Mouse (Mus musculus) adrenal gland, postnatal 14 days (tissue): ENCODE results near the gene Caap1. TPM values are rescaled to one million over a fixed set of nuclear protein-coding genes. Genes with fewer than 3 reads are reported as not detected.
A peak's percentile ranks its signal among the peaks of the same experiment; 100 is the strongest.

Source experiments
- DNase-seq: peaks from one replicate; pipeline ENCODE4 v3.0.0; 2021; ENCODE audit warnings: mixed read lengths
- long read RNA-seq, 2 experiments: library from polyadenylated mRNA; stranded (forward); transcript quantifications; one replicate each; pipeline ENCODE4 v2.0.0; 2021
- total RNA-seq: library from RNA; stranded (reverse); gene quantifications from 2 replicates; pipeline ENCODE4 v1.2.3, GENCODE M21; 2021

Caap1 gene
- total RNA-seq, result 10.0 TPM in 2 replicates
- long read RNA-seq, experiment 1, transcript Caap1-201 (6 exons, 2,107 nt), result major isoform, 20 of 24 reads
- long read RNA-seq, experiment 1, partial matches to known transcripts, result 1 of 24 reads
- long read RNA-seq, experiment 1, other reads (novel, unspliced or antisense), result 3 of 24 reads
- long read RNA-seq, experiment 2, transcript Caap1-201 (6 exons, 2,107 nt), result major isoform, 15 of 19 reads
- long read RNA-seq, experiment 2, partial matches to known transcripts, result 0 of 19 reads
- long read RNA-seq, experiment 2, other reads (novel, unspliced or antisense), result 4 of 19 reads

DNA sequence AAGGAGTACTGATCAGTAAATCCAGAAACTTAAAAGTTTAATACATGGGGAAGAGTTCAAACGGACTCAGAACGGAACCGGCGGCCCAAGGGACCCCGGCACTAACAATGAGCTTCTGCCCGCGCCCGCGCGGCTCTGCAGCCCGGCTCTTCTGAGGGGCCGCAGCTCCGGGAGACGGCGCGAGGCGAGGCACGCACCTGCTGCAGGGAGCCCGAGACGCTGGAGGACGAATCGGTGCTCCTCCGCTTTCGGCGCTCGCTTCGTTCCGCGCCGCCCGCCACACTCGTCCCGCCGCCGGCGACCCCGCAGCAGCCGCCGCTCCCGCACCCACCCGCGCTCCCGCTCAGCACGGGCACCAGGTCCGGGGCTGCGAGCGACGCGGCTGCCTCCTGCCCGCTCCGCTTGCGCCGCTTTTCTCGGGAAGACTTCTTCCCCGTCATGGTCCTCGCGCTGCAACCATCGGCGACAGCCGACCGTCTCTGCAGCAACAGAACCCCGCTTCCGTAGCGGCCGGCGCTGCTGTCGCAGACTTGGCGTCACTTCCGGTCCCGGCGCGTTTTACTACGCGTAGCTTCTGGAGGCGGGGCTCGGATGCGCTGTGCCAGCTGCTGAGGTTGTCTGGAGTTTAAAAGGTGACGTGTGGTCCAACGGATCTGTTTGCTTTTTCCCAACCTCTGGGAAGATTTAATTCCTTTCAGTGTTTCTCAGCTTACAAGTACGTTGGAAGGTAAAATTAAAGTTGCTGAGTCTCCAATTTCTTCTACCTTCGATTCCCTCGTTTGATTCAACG lies at the start of gene Caap1, which contains the start of gene Gm10306:
Gene Caap1 (minus strand): TSS at position 532 of the 790 bp plus-strand sequence.
Gene Gm10306 (plus strand): TSS at position 282 of the 790 bp plus-strand sequence.
- DNase-seq, result peak; percentile 97

DNA sequence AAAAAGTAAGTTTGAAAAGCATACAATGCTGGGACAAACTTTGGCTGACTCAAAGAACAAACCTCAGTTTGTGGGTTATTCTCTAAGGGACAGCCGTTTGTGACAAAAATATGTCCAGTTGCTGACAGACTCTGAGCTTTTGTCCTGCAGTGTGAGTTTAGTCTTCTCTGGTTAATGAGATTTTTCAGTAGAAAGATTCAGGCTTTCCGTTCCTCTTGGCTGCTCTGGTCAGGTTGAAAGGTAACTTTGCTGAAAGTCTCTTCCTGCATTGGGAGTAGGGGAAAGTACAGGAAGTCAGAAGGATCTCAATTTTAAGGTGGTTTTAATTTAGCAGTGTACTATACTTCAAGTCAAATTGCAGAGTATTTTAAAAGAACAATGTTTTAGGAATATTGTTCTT lies 49.0 kb upstream of the Caap1 start:
- no peak for DNase-seq

DNA sequence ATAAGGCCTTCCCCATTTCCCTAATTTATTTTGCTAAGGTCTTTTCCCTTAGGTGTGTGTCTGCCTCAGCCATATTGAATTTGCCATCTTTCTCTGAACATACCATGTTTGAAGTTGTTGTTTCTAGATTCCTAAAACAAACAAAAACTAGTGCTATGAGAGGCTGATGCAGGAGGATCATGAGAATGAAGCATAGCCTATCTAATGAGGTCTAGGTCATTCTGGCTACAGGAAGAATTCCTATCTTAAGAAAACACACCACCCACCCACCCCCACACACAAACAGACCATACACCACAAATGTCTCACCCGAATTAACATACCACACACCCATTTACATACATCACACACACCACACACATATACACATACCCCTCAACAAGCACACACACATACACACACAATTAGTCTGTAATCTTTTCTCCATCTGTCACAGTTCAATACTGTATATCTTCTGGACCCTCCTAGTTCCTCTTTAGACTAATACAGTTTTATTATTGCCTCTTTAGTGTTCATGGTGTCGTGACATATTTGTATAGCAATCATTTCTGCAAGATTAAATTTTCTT lies 47.9 kb upstream of the Caap1 start:
- no peak for DNase-seq

DNA sequence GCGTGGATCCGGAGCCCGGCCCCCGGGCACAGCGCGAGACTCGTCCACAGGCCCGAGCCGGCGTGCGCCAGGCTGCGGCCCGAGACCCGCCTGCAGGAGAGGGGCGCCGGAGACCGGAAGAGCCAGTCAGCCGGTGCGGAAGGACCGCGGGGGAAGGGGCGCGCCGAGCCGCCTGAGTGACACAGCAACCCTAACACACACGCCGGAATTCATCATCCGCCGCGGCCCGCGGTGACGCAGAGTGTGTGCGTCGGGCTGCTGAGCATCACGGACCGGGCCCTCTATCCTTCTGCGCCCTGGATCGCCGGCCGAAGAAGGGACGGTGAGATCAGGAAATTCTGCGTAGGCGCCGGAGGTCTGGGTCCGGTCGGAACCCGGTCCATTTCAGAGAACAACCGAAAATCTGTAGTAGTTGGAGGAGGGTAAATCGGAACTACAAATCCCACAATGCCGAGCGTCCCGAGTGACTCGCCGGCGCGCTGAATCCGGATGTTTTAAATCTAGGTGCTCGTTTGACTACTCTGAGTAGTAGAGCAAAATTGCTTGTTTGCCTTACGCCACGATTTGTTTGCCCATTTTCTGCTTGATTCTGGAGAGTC lies 46.5 kb upstream of the Caap1 start, which contains the start of gene Plaa:
Gene Plaa (minus strand): TSS at position 214 of the 599 bp plus-strand sequence.
- DNase-seq, result peak; percentile 94

DNA sequence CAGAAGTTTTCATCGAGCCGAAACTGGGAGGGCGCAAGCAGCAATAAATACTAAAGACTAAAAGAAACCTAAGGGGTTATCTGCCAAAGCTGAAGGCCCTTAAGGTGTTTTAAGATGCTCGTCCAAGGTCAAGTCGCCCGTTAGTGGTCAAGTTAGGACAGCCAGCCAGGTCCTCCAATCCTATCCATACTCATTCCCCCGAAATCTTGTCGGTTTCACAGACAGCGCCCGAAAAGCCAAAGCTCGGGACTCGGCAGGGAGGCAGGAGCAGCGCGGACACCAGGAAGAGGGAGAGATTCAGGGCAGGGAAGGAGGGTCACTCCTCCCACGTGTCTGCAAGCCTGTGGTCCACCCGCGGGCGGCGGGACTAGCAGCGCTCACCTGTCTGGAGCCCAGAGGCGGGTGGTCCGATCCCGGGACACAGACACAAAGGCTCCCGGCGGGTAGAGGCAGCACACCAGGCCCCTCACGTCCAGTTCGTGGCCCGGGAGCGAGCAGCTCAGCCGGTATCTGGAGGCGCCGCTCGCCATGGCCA lies 46.0 kb upstream of the Caap1 start:
- DNase-seq, result peak; percentile 70

DNA sequence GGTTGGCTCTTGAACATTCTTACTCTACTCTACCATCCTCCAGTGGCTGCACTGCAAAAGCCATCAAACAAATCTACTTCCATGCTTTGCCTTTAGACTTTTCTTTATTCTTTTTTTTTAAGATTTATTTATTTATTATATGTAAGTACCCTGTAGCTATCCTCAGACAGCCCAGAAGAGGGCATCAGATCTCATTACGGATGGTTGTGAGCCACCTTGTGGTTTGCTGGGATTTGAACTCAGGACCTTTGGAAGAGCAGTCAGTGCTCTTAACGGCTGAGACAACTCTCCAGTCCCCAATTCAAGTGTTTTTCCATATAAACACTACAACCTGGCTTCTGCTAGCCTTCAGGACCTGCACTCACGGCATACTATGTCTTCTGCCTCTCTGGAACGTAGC lies 44.8 kb upstream of the Caap1 start:
- DNase-seq, result peak; percentile 8

DNA sequence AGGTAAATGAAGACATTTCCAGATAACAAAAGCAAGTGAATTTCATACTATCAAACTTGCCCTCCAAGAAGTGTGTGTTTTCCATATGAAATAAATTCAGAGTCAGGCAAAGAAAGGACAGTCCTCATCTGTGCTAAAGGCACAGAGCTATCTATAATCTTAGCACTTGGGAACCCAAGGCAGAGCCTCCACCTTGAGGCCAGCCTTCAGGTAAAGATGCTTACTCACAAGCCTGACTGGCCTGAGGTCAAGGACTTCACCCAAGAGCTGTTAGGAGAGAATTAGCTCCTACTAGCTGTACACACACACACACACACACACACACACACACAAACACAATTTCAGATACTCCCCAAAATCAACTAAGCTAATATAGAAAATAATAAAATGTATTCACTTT lies 36.1 kb upstream of the Caap1 start:
- DNase-seq, result no peak

DNA sequence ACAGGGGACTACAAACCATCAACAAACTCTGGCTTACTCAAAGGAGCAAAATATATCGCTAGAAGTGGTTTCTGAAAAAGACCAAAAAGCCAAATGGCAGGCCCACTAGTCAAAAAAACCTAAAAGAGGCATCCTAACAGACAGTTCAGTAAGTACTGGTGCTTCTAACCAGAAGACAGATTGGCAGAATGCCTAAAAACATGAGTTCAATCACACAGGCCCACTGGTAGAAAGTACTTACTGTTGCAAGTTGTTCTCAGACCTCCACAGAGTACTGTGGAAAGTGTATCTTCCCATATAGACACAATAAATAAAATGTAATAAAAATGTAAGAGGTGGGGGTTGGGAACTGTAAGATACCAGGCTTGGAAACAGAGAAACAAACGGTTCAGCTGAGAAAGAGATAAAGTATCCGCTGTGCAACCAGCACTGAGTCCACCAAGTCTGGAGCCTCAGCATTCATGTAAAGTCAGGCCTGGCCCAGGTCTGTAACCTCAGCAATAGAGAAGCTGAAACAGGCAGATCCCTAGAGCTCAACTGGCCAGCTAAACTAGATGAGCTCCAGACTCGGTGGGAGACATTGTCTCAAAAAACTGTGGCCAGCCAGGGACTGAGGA lies 35.3 kb upstream of the Caap1 start:
- DNase-seq, result no peak

DNA sequence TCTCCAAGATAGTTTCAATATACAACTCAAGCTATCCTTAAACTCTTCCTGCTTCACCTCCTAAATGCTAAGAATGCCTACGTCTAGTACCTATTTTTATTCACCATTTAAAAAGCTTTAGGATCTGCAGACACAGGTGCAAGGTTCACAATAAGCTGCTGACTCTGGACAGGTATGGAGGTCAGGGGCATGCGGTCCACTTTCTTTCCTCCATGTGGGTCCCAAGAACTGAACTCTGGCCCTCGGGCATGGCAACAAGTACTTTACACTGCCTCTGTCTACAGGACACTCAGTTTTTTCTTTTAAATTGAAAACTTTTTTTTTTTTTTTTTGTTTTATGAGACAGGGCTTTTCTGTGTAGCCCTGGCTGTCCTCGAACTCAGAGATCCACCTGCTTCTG lies 16.1 kb upstream of the Caap1 start:
- no peak for DNase-seq

DNA sequence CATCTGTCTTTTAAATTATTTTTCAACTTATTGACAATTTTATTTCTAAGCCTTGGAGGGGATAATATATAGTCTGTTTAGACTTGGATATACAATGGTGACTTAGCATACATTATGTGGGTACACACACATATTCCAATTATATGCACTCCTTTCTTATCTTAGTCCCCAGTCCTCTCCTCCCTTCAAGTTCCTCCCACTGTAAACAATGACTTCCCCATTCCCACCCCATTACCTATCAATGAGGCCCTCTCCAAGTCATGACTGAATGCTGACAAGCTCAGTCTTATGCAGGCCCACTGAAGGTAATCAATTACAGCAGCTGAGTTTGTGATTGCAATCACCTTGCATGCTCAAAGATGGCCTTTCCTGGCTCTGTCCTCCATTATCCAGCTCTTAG lies 7.7 kb upstream of the Caap1 start:
- no peak for DNase-seq

DNA sequence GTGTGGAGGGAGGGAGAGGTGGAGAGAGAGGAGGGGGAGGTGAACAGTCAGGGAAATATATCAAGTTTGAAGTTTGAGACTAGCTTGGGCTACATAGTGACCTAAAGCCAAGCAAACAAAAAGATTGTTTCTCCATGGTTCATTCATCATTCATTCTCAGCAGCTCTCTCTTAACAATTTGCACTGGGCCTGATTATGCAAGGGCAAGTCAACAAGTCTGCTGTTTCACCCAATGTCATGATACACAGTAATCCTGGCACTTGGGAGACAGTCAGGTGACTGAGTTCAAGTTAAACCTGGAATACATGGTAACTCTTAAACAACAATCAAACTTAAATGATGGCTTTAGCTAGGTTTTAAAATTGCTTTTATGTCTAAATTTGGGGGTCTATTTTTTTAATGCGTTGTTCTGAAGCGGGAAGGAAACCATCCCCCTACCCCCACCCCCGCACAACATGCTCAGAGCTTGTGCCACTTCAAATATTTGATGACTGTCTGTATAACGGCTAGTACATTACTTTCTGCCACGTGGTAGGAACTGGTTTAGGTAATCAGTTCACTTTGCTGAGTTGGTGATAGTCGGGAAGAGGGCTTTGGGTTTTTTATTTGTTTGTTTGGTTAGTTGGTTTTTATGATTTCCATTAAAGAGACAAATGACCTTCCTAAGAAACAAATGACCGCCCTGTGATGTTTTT lies 5.5 kb upstream of the Caap1 start:
- no peak for DNase-seq

DNA sequence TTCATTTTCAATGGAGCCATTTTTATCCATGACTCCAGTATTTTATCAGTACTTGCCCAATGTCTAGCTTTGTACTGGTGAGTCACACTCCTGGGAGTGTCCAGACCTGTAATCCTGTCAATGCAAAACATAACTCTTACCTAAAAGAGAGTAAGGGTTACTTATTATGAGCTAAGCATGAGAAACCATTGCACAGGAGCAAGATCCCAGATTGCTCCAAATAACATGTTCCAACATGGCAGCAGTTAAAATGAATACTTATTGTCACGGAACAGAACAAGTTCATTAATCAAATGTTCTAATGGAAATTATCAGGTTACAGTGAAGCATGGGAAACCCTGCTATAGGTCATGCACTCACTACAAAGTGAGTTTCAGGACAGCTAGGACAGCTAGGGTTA lies 3.7 kb upstream of the Caap1 start:
- DNase-seq, result no peak

DNA sequence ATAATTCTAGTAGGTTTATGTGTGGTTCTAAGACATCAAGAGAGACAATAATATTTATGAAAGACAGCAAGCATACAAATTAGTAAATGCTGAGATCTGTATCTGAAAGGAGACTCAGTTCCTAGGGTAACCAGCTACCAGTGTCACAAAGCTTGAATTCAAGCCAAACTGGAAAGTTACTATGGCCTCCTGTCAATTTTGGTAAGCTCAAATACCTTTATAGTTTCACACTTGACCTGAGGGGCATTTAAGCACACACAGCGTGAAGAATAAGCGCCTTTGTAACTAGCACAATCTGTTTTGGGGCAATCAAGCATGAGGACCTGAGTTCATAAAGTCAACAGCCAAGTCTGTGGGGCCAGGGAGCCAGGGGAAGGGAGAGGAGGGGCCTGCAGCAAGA lies 2.7 kb upstream of the Caap1 start:
- no peak for DNase-seq

DNA sequence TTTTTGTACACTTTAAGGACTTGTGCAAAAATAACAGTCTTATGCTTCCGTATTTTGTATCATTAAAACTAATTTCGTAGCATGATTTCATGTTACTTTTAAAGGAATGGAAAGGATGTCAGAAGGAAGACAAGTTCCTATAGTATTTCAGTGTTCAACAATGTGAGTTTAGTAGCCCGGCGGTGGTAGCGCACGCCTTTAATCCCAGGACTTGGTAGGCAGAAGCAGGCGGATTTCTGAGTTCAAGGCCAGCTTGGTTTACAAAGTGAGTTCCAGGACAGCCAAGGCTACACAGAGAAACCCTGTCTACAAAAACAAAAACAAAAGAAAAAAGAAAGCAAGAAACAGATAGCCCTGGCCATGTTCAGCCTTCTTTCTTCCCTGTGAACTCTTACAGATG lies 549 bp upstream of the Caap1 start:
- no peak for DNase-seq

DNA sequence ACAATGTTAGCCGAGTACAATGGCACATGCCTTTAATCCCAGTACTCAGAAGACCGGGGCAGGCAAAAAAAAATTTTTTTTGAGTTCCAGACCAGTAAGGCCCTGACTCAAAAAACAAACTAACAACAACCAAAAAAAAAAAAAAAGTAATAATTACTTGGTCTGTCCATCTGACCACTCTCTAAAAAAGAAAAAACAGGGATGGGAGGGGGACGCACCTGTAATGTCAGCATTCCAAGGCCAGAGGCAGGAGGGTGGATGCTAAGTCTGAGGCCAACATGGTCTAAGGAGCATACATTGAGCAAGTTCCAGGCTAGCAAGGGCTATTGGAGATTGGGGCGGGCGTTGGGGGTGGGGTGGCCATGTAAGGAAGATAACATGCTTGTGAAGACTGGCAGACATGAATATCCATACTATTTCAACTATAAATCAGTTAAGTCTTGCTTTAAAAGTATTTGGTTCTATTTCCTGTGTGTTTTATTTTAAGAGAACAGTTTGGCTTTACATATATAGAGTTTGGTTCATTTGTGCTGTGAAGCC lies 1.6 kb downstream of the Caap1 start:
- no peak for DNase-seq

DNA sequence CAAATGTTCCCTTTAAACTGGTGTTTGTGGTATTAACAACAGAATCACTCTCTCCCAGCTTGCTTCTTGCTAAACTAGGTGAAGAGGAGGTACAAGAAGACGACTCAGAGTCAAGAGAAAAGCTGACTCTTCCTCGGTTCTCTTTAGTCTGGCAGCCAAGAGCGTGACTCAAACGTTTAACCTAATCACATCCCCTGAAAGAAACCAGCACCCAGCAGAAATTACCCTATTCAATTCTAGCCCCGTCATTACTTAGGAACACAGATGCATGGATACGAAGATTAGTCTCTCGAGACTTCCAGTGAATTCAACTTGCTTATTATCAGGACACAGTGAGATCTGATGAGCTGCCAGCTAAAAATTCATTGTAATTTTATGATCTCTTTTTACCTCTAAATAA lies 12.3 kb downstream of the Caap1 start:
- DNase-seq, result no peak

DNA sequence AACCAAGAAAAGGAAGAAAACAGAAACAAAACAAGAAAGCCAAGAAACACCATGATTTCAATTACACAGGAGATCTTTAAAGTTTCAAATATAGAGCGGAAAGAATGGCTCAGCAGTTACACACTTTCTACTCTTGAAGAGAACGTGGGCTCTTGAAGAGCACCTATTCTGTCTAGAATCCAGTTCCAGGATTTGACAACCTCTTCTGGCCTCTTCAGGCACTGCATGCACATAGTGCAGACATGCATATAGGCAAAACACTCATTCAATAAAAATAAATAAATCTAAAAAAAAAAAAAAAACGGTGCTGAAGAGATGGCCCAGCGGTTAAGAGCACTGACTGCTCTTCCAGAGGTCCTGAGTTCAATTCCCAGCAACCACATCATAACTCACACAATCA lies 13.6 kb downstream of the Caap1 start:
- no peak for DNase-seq

DNA sequence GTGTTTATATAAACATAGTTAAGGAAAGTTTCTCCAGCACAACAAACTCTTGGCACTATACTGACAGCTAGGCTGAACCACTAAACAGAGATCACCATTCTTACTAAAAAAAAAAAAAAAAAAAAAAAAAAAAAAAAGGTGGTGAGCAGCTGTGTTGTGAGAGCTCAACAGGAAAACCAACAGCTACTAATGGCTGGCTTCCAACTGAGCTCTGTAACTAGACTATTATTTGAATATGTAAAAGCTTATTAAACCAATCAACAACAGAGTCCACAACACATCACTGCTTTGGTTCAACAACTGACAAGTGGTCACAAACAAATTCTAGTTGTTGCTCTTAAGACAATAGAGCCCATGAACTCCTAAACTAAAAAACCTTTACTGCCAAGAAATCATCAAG lies 23.4 kb downstream of the Caap1 start:
- no peak for DNase-seq

DNA sequence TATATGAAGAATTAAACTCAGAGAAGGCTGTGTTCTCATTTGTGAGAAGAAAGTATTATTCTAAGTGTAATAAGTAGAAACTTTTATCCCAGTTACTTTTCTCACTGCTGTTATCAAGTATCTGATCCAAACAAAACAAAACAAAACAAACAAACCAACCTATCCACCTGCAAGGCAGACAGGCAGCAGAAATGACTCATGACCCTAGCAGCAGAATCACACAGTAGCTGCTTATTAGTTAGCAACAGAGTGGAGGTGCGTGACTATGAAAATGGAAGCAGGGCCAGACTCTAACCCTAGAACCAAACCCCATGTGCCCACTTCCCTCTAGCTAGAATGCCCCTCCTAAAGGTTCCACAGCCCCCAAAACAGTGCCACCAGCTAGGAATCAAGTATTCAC lies 27.1 kb downstream of the Caap1 start:
- DNase-seq, result no peak

DNA sequence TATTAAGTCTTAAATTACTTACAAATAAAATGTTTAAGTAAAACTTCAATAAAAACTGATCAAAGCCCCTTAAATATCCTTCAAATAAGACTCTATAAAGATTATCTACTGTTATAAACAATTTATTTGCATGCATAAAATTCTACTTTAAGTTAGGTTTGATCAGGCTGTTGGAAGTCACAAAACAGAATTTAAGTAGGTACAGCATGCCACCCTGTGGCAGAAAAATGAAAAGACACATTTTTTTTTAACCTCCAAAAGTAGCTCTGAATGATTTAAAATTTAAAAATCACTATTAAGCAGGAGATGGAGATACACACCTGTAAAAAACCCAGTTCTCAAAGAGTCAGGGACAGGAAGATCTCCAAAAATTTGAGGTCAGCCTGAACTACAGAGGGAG lies 33.3 kb downstream of the Caap1 start:
- DNase-seq, result no peak

DNA sequence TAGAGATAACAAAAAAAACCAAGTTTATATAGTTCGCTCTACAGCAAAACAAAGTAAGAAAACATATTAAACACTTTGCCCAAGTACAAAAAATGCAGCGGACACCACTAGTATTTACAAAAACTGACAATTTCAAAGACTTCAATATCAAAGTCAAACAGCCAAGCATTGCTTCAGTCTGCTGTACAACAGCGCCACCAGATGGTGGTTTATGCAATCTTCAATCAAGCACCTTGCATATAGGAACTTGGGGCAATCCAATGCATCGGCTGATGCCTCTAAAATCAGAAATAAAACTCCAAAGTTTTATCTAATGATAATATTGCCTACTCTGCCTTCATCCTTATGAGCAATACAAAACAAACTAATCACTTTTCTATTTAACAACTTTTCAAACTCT lies 39.0 kb downstream of the Caap1 start:
- DNase-seq, result peak; percentile 74
